Mouse (Mus musculus): Measurements from ENCODE around the gene Rbp3.

The Rbp3 gene

DNA sequence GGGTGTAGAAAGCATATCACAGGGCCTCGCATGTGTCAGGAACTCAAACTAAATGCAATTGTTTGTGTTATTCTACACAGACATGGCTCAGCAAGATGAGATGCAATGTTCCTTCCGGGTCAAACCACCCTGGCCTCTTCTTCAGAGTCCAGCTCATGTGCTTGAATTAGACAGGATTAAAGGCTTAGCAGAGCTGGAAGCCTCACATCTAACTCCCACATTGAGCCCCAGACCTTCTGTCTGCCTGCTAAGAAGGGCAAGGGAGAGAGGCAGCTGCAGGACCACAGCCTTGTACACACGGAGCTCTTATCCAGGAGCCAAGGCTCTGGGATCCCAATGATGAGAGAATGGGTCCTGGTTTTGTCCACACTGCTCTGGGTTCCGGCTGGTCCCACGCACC, at the start of gene Rbp3:
Gene Rbp3, plus strand, starts transcription at position 243 of the 400 bp plus-strand sequence.
- no peak for DNase-seq

DNA sequence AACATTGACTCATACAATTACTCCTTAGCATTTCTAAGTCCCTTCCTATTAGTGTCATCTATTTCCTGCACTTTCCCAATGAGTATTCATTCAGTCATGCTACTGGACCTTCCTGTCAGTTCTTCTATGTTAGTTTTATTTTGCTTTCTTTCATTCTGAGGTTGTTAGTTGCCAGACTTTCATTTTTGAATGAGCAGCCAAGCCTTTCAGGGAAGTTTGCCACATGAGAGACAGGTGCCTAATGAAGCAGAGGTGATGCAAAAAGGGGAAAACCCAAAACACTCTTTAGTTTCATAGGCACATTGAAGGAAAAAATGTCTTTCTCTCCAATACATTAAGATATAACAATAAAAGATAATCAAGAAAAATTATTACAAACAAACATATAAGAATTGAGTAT, 49.0 kb upstream of the Rbp3 start:
- DNase-seq: no peak

DNA sequence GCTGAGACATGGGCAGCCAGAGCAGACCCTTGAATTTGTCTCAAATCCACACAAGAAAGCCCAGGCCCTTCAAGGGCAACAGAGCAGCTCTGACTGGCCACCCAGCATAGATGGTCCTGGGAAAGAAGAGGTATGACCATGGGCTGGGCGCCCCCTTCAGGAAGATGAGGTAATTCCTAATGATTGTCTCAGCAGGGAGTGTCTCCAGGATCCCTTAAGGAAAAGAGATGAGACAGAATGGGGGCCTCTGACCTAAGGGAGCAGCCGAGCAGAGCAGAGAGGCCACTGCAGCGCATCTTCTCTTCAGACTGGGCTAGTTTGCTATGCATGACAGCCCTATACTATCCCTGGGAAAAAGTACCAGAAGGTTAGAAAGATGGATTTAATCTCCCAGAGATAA, 40.1 kb upstream of the Rbp3 start:
- DNase-seq: peak; percentile 76 to 89

DNA sequence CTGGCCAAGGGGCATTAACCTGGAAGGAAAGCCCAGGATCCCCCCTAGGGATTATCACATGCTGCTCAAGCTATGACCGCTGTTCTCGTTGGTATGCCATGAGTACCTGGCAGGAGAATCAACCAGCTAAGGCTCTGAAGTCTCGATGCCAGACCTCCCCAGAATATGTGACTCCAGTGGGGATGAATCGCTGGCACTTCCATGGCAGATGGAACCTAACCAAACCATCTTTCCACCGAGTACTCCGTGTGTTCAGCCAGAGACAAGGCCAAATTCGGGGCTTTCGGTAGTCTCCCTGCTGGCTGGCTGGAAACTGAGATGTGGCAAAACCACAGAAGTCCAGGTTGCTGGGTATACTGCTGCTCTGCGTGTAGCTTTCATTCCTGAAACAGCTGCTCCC, 39.6 kb upstream of the Rbp3 start:
- no peak for DNase-seq

DNA sequence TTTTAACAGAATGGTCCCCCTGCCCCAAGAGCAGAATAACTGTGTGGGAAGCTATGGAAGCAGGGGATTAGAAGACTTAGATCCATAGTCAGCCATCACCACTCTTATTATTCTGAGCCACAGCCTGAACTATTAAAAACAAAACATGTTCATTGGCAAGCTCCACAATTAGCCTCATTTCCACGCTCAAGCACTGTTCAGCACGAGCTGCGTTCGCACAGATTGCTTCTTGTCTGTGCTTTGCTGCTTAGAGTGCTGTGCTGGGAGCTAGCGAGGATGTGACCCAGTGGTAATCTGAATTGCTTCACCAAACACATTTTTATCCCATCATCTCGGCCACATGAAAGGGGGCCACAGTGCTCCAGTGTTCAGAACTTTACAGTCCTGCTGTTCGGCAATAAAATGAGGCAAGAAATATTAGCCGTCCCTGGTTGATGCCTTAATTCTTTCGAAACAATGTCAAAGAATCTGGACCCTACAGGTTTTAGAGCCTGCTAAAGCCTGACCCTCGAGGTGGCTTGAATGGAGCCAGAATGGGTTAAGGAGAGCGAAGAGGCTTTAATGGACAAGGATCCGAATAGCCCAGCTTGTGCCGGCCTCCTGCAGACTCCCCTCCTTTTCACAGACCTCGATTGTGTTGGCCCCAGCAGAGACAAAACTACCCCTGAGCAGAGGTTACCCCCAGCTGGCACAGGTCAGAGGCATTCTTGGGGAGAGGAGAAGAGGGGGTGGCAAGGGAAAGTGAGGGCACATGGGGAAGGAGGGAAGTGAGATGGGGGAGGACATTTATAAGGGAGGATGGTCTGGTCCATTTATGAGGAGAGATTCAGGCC, 32.9 kb upstream of the Rbp3 start:
- no peak for DNase-seq

DNA sequence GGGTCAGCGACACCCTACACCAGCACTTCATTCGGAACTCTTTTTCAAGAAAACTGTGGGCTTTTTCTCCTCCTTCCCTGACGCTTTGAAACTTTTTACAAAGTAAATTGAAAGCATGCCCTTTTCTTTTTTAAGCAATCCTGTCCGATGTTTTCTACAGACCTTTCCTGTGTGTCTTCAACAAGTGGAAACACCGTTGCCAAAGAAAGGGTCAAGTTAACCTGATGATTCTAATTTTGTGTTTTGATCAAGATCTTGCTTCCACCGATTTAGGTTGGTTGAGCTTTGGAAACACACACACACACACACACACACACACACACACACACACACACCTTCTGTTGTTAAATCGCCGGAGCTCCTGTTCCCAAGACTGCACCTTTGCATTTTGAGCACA, 31.0 kb upstream of the Rbp3 start:
- no peak for DNase-seq

DNA sequence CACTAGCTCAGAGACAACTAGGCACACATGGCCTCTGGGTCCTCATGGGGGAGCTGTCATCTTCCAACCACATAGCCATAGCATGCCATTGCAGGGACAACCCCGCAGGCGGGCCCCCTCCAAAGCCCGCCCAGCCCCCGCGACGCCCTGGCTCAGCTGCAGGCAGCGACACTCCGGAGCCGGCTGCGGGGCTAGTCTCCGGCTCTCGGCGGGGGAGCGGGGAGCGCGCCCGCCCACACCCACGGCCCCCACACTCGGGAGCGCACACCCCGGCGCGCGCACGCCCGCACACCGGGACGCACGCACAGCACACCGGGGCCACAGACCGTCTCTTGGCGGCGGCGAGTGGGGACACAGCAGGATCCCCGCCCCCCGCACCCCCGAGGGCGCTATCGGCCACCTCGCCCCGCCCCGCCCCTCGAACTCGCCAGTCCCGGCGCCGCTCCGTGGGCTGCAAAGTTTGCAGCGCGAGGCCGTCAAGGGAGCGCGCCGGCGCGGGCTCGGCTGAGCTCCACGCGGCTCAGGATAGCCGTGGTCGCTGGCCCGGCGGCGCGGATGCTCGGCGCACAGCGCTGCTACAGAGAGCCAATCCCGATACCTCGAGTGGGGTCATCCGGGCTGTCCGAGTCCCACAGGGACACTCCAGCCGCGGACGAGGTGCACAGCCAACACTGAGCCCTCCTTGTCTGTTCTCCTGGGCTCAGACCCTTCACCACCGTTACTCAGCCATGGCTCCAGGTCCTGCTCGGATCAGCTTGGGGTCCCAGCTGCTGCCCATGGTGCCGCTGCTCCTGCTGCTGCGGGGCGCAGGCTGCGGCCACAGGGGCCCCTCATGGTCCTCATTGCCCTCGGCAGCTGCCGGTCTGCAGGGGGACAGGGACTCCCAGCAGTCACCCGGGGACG, 30.4 kb upstream of the Rbp3 start, which contains the start of gene Gdf10:
Gene Gdf10, plus strand, starts transcription at position 420 of the 903 bp plus-strand sequence.
- DNase-seq: peak; percentile 9 to 68

DNA sequence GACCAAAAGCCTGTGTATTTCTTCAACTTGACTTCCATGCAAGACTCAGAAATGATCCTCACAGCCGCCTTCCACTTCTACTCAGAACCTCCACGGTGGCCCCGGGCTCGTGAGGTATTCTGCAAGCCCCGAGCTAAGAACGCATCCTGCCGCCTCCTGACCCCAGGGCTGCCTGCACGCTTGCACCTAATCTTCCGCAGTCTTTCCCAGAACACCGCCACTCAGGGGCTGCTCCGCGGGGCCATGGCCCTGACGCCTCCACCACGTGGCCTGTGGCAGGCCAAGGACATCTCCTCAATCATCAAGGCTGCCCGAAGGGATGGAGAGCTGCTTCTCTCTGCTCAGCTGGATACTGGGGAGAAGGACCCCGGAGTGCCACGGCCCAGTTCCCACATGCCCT, 21.9 kb upstream of the Rbp3 start:
- no peak for DNase-seq

DNA sequence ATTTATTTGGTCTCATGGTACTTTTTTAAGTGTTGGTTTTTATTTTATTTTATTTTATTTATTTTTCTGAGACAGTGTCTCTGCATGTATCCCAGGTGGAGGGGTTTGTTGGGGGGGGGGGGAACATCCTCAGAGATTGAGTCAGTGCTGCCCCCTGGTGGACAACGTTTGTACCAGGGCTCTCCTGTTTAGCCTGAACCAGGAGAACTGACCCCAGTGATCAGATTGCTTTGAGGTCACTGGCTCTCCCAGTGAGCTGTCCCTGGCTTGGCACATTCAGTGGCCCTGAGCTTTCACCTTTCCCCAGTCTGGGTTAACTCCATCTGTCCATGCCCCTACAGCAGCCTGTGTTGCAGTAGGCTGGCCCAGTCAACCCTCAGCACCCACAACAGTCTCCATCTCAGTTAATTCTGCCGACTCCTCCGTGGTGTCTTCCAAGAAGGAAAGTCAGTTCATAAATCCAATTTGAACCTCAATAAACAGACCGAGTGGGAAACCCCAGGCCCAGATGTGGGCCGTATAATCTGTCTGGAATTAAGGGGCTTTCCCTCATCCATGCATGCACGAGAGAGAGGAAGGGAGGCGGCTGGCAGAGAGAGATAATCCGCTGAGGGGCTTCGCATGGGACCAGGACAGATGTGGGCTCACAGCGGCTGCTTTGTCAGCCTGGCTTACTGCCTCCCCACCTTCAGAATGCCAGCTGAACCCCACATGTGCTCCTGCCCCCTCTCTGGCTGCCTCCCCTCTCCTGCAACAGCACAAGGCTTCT, 20.7 kb upstream of the Rbp3 start:
- DNase-seq: peak; percentile 70 to 91

DNA sequence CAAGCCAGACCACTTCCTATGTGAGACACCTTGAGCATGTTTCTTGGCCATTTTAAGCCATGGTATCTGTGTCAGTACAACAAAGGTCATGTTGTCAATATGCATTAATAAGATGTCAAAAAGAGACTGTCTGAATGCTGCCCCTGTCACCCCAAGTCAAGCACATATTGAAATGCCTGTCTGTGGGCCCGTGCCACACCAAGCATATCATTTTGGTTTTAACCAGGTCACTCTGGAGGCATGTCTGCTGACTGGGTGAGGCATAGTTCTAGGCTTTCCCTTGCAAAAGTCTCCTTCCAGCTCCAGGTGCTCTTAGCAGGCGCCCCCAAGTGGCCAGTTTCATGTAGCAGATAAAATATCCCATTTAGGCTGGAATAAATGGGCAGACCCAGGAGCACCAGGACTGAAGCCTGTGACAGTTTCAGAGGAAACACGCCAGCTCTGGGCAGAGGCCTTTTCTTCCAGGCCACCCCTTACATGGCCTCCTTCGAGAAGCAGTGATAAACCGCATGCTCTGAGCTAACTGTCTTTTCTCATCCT, 20.0 kb upstream of the Rbp3 start:
- DNase-seq: peak; percentile 60 to 84

DNA sequence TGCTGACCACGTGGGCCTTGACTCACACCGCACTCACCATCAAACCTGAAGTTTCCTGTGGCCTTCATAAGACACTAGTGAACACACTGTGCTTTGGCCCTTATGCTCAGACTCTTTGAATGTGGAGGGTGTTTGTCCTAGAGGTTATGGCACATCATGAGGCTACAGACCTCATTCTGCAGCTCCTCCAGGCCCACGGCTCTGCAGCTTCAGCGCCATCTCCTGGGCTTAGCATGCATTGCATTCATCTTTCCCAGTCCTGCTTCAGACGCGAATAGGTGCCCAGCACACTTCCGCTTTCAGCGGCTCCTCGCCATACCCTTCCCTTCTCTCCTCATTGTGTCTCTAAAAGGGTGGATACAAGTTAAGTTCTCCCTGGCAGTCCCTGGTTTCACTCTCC, 14.7 kb upstream of the Rbp3 start:
- peak; percentile 44 to 81 for DNase-seq

DNA sequence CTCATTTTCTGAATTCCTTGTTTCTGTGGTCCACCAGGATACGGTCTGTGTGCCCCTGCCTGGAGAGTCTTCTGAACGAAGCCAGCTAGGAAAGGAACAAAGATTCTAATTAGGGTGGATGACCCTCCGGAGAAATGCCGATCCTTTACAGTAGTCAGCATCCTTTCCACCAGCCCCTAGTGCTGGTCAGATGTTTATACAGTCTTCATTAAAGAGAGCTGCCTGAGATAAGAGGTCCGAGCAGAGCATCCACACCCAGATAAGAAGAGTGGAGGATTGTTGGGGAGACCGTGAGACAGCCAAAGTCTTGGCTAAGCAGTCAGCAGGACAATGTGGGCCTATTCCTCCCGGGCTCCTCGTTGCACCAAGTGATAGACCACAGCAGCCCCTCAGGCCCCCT, 13.1 kb upstream of the Rbp3 start, which contains the start of gene Gdf2:
Gene Gdf2, plus strand, starts transcription at position 301 of the 400 bp plus-strand sequence.
- DNase-seq: no peak

DNA sequence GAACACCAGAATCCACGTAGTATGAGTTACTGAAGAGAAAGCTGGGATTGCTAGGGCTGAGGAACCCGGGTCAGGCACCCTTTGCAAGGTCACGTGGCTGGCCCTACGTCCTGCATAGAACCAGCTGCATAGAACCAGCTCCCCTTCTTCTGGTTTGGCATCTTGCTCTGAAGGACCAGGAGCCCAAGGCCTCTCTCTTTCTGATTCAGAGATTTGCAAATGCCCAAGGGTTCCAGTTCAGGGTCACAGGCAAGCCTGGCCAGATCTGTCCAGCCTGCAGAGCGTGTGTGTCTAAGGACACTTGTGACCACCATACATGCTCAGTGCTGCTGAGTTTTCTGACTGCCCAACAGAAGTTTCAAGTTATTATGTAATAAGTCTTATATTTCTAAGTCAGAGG, 11.6 kb upstream of the Rbp3 start:
- DNase-seq: no peak

DNA sequence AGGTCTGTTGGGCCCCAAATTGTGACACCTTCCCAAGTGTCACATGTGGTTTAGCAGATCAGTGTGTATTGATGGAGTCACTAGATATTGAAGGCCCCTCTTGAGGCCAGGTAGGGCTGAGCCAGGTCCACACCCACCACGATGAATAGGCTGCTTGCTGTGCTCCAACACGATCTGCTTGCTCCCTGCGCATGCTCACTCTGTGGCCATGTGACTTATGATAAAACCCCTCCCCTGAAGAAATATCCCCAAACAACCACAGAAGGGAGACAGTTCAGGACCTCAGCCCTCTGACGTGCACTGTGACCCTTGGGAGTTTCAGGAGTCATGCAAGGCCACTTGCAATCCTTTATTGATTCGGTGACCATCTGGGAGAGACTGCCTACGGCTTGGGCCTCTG, 7.7 kb upstream of the Rbp3 start:
- no peak for DNase-seq

DNA sequence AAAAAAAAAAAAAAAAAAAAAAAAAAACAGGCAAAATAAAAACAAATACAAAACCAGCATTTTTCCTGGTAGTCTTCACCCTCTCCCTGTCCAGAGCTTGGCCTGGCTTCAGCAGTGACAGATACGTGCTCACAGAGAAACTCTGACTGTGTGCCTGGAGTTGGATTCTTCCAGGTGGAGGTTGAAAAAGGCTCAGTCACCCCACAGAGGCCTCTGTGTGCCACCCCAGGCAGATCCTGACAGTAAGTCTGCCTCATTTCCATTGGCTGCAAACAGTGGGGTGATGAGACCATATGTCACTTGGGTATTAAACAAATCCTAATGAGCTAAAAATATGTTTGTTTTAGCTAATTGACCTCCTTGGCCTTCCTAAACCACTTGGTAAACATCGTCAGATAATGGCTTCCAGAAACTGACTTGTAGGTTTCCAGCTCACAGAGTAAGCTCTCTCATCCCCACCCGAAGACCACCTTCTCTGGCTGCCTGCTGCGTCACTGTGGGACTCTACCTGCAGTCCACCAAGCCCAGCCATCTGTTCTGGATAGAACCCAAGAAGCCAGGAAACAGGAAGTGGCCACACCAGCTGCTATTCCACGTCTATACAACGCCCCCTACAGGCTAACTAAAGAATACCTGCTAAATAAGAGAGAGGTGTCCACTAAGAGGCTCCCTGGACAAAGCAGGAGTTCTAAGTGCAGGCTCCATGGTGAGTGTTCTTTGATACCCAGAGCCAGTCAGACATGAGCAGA, 1.4 kb upstream of the Rbp3 start:
- no peak for DNase-seq

DNA sequence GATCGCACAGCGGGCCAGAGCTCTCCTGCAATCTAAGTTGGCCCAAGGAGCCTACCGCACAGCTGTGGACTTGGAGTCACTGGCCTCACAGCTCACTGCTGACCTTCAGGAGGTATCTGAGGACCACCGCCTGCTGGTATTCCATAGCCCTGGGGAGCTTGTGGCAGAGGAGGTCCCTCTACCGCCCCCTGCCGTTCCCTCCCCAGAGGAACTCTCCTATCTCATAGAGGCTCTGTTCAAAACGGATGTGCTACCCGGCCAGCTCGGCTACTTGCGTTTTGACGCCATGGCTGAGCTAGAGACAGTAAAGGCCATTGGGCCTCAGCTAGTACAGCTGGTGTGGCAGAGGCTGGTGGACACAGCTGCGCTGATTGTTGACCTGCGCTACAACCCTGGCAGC, 2.3 kb downstream of the Rbp3 start:
- DNase-seq: no peak

DNA sequence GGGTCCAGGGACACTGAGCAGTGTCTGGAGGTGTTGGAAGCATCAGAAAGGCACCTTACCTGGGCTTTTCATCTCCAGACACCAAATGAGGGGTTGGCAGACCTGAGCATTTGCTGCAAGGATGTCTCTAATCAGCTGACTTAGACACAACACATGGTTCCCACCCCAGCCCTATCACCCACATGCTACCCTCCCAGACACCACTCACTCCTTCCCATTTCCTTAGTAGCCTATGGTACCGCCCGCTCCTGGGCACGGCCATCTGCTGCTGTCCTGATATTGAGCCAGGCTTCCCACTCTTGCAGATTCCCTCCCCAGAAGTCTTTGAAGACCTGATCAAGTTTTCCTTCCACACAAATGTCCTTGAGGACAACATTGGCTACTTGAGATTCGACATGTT, 4.4 kb downstream of the Rbp3 start:
- DNase-seq: no peak

DNA sequence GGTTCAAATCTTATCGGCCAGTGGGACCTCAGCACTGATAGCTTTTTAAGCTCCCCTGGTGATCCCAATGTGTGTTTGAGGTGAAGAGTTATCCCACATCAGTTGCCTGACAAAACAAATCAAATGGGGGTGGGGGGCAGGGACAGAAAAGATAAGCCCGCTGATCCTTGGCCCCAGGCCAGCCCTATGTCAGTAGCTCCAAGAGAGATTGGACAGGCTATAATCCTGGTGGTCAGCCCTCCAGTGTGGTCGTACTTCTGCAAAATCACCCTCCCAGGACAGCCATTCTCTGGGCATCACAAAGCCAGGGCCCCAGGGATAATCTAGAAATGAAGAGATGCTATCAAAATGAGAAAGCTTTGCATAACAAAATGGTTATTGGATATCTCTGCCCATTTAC, 5.0 kb downstream of the Rbp3 start:
- DNase-seq: no peak

DNA sequence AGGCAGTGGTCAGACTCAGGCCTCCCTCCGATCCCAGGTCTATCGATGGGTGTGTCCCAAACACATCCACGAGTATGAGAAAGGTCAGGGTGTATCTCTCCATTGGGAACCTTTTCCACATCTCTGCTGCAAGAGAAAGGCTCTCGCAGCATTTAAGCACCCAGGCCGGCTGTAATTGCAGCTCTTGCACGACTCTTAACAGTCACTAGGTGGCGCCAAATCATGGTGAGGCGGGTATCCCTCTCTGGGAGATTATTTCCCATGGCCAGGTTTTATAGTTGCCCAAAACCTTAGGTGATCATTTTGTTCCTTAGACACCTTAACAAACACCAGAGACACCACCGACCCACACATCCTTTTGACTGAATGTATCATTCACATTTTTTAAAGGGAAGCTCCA, 5.5 kb downstream of the Rbp3 start:
- DNase-seq: peak; percentile 26 to 65

DNA sequence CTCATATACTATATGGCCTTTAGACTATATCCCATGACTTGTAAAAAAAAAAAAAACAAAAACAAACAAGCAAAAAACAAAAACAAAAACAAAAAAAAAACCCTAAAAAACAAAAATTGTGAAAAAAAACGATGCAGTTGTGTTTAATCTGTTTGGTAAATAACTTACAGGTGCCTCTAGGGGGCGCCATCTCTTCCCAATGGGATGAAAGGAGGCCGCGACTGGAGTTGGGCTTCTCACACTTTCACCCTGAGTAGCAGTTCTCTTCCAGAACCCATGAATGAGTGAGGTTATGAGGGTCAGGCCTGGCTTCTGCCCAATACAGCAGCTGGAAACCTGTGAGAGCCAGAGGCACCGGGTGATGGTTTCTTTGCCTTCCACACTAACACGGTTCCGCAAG, 11.9 kb downstream of the Rbp3 start:
- DNase-seq: no peak

DNA sequence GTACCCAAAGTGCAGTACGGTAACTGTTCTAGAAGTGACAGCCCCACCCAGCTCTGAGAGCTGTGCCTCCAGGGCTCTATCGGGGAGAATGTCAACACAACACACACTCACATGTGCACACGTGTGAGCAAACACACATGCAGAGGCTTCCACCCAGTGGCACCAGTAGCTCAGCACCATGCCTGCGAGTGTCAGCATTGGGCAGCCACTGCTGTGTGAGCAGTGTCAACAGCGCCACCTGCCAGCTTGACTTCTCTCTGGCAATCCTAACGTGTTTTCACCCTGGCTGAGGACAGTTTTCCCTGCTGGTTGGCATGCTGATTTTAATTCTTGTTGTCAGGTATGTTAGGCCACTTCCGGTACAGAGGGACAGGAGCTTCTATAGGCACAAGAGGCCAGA, 18.9 kb downstream of the Rbp3 start:
- peak in 1 of 2 experiments; percentile 18 for DNase-seq

DNA sequence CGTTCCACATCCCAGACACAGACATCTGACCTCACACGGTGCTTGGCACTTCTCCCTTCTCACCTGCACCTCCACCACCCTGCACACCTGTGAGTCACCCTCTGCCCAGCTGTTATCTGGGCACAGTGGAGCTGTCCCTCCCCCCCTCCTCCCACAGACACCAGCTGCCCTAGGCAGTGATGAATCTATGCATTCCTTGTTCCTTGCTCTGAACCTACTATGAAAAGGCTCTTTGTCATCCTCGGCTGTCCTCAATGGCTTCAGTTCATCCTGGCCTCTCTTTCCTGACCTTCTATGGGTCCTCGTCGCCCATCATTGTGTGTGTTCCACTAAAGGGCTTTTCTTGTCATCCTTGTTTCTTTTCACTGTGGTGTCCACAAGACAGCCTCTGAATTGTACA, 20.9 kb downstream of the Rbp3 start:
- DNase-seq: no peak

Measured in kidney, postnatal 36 days (tissue).